Mouse (Mus musculus) embryonic facial prominence, embryonic 10.5 days (tissue): Measurements from ENCODE around the gene Fgfr2. TPM values are rescaled to one million over a fixed set of nuclear protein-coding genes. Genes with fewer than 3 reads are reported as not detected.

Experiments
- DNase-seq: peaks from one replicate; pipeline ENCODE4 v3.0.0-alpha.2; 2017; ENCODE audit warnings: low spot score
- H3K27ac ChIP-seq: fragments of 300-500 bp; sonication (generic); replicated peaks from 2 replicates; pipeline ENCODE4 v1.5.1; 2016; ENCODE audit warnings: mild to moderate bottlenecking
- H3K27me3 ChIP-seq: fragments of 300-500 bp; sonication (generic); replicated peaks from 2 replicates; pipeline ENCODE4 v1.6.1; 2016; ENCODE audit warnings: low read depth, mild to moderate bottlenecking; ENCODE audit not compliant: poor library complexity, severe bottlenecking
- H3K36me3 ChIP-seq: fragments of 300-500 bp; sonication (generic); replicated peaks from 2 replicates; pipeline ENCODE4 v1.6.1; 2016; ENCODE audit warnings: mild to moderate bottlenecking, moderate library complexity
- H3K4me1 ChIP-seq: fragments of 300-500 bp; sonication (generic); 2 replicates; pipeline ENCODE4 v1.6.1; 2016
- H3K4me3 ChIP-seq: fragments of 300-500 bp; sonication (generic); 2 replicates; pipeline ENCODE4 v1.5.1; 2016; ENCODE audit warnings: mild to moderate bottlenecking, moderate library complexity
- H3K9me3 ChIP-seq: fragments of 300-500 bp; sonication (generic); 2 replicates; pipeline ENCODE4 v1.6.1; 2016; ENCODE audit warnings: mild to moderate bottlenecking
- WGBS: fragments of 180-500 bp; shearing (Covaris S2); methylation state at CpG from one replicate; pipeline ENCODE4 v1.1.7; 2016; 5-methylcytosine and 5-hydroxymethylcytosine counted together
- polyA plus RNA-seq: library from polyadenylated mRNA; unstranded; fragments of >200 nt; fragmentation: Nextera tagmentation; extraction: Ambion mirVana; gene quantifications from 2 replicates; pipeline ENCODE4 v1.2.1, GENCODE M21; 2016

The Fgfr2 gene
- polyA plus RNA-seq, 1 experiment from 2014 or later, result 74.3 TPM

- WGBS, result 95% methylated on average over 1 of the region's 1 CpGs
- DNase-seq, result no peak
- H3K4me1 ChIP-seq, result peaks cover 33% of the 10 kb centered on the region
- H3K27me3 ChIP-seq, result 0 out of 2 replicates have a peak, but pooled peaks cover 4% of the 10 kb centered on the region
- no peaks in the 10 kb centered on the region for H3K36me3 ChIP-seq
- no peak overlapping the region for H3K4me3 ChIP-seq
- H3K27ac ChIP-seq, result no peak overlapping the region
- no peaks in the 10 kb centered on the region for H3K9me3 ChIP-seq
Observed at GRCm38 (mm10) chr7:132198806-132199205, 924.3 kb downstream of the Fgfr2 start.

- Histone ChIP-seq H3K4me3 (no peak overlapping the region), H3K9me3 (no peaks in the 10 kb centered on the region), H3K27ac (no peak overlapping the region), H3K36me3 (no peaks in the 10 kb centered on the region), H3K27me3 (0 out of 2 replicates have a peak, but pooled peaks cover 10% of the 10 kb centered on the region), H3K4me1 (peaks cover 24% of the 10 kb centered on the region)
- no peak for DNase-seq
- WGBS, result 38% methylated on average over 7 of the region's 7 CpGs
Observed at GRCm38 (mm10) chr7:132197817-132198475, 925.2 kb downstream of the Fgfr2 start.

- DNase-seq, result no peak
- Histone ChIP-seq H3K36me3 (no peaks in the 10 kb centered on the region), H3K27ac (no peak overlapping the region), H3K9me3 (no peaks in the 10 kb centered on the region), H3K27me3 (0 out of 2 replicates have a peak, but pooled peaks cover 17% of the 10 kb centered on the region), H3K4me1 (peaks cover 24% of the 10 kb centered on the region), H3K4me3 (no peak overlapping the region)
- 91% methylated on average over 1 of the region's 1 CpGs for WGBS
Observed at GRCm38 (mm10) chr7:132196581-132196980, 926.6 kb downstream of the Fgfr2 start.

GRCm38 (mm10) chr7:132193606-132194005 is 929.5 kb downstream of the Fgfr2 start:
- WGBS, result 98% methylated on average over 2 of the region's 2 CpGs
- no peaks in the 10 kb centered on the region for H3K9me3 ChIP-seq

GRCm38 (mm10) chr7:132187456-132187855 is 935.7 kb downstream of the Fgfr2 start:
- Histone ChIP-seq H3K27ac (peak overlapping the region; percentile 24; the same call in 1 of the 2 replicates), H3K36me3 (no peaks in the 10 kb centered on the region), H3K4me3 (0 out of 2 replicates have a peak overlapping the region, but pooled peaks have one; percentile 23), H3K27me3 (peaks cover 17% of the 10 kb centered on the region), H3K9me3 (no peaks in the 10 kb centered on the region), H3K4me1 (peaks cover 24% of the 10 kb centered on the region)
- DNase-seq, result peak; percentile 39
- WGBS, result 39% methylated on average over 3 of the region's 3 CpGs

More at GRCm38 (mm10) chr7:132193606-132194005, 929.5 kb downstream of the Fgfr2 start:
- H3K27me3 ChIP-seq, result peaks cover 27% of the 10 kb centered on the region
- no peak overlapping the region for H3K27ac ChIP-seq
- H3K4me3 ChIP-seq, result no peak overlapping the region
- no peaks in the 10 kb centered on the region for H3K36me3 ChIP-seq
- peaks cover 12% of the 10 kb centered on the region for H3K4me1 ChIP-seq
- DNase-seq, result no peak

- Histone ChIP-seq H3K4me3 (no peak overlapping the region), H3K9me3 (0 out of 2 replicates have a peak, but pooled peaks cover 3% of the 10 kb centered on the region), H3K36me3 (no peaks in the 10 kb centered on the region), H3K27me3 (no peaks in the 10 kb centered on the region; the same call in 1 of the 2 replicates), H3K27ac (no peak overlapping the region), H3K4me1 (peaks cover 24% of the 10 kb centered on the region)
- DNase-seq, result no peak
- 71% methylated on average over 5 of the region's 5 CpGs for WGBS
Observed at GRCm38 (mm10) chr7:132183892-132184404, 939.2 kb downstream of the Fgfr2 start.

- no peaks in the 10 kb centered on the region for H3K36me3 ChIP-seq
- peaks cover 9% of the 10 kb centered on the region for H3K4me1 ChIP-seq
- H3K9me3 ChIP-seq, result 0 out of 2 replicates have a peak, but pooled peaks cover 3% of the 10 kb centered on the region
- WGBS, result 92% methylated on average over 4 of the region's 4 CpGs
- H3K27ac ChIP-seq, result no peak overlapping the region
- H3K4me3 ChIP-seq, result no peak overlapping the region
- H3K27me3 ChIP-seq, result no peaks in the 10 kb centered on the region; the same call in 1 of the 2 replicates
- DNase-seq, result no peak
Observed at GRCm38 (mm10) chr7:132181586-132182198, 941.5 kb downstream of the Fgfr2 start.

- WGBS, result 91% methylated on average over 3 of the region's 3 CpGs
- H3K27me3 ChIP-seq, result no peaks in the 10 kb centered on the region; the same call in 1 of the 2 replicates
Observed at GRCm38 (mm10) chr7:132181042-132181441, 942.1 kb downstream of the Fgfr2 start.

GRCm38 (mm10) chr7:132179049-132179448 is 944.1 kb downstream of the Fgfr2 start:
- no peak overlapping the region for H3K27ac ChIP-seq
- no peak for DNase-seq
- 62% methylated on average over 1 of the region's 1 CpGs for WGBS
- 0 out of 2 replicates have a peak, but pooled peaks cover 3% of the 10 kb centered on the region for H3K9me3 ChIP-seq
- no peaks in the 10 kb centered on the region for H3K4me1 ChIP-seq
- no peaks in the 10 kb centered on the region for H3K36me3 ChIP-seq
- no peak overlapping the region for H3K4me3 ChIP-seq
- no peaks in the 10 kb centered on the region for H3K27me3 ChIP-seq

More at GRCm38 (mm10) chr7:132181042-132181441, 942.1 kb downstream of the Fgfr2 start:
- Histone ChIP-seq H3K9me3 (0 out of 2 replicates have a peak, but pooled peaks cover 3% of the 10 kb centered on the region), H3K27ac (no peak overlapping the region), H3K4me3 (no peak overlapping the region), H3K4me1 (peaks cover 2% of the 10 kb centered on the region), H3K36me3 (no peaks in the 10 kb centered on the region)
- DNase-seq, result no peak

GRCm38 (mm10) chr7:132174787-132175186 is 948.4 kb downstream of the Fgfr2 start:
- Histone ChIP-seq H3K27me3 (no peaks in the 10 kb centered on the region), H3K4me3 (no peak overlapping the region)
- WGBS, result 83% methylated on average over 5 of the region's 5 CpGs

GRCm38 (mm10) chr7:132174296-132174695 is 948.9 kb downstream of the Fgfr2 start:
- WGBS, result 83% methylated on average over 2 of the region's 2 CpGs
- no peak for DNase-seq
- Histone ChIP-seq H3K9me3 (no peaks in the 10 kb centered on the region), H3K4me1 (peaks cover 8% of the 10 kb centered on the region), H3K4me3 (no peak overlapping the region), H3K36me3 (no peaks in the 10 kb centered on the region), H3K27me3 (no peaks in the 10 kb centered on the region), H3K27ac (no peak overlapping the region)

More at GRCm38 (mm10) chr7:132174787-132175186, 948.4 kb downstream of the Fgfr2 start:
- no peaks in the 10 kb centered on the region for H3K9me3 ChIP-seq
- H3K36me3 ChIP-seq, result no peaks in the 10 kb centered on the region
- DNase-seq, result no peak
- peaks cover 3% of the 10 kb centered on the region for H3K4me1 ChIP-seq
- no peak overlapping the region for H3K27ac ChIP-seq

- H3K4me3 ChIP-seq, result no peak overlapping the region
- WGBS, result 75% methylated on average over 5 of the region's 5 CpGs
Observed at GRCm38 (mm10) chr7:132172220-132172619, 950.9 kb downstream of the Fgfr2 start.

More at GRCm38 (mm10) chr7:132172220-132172619, 950.9 kb downstream of the Fgfr2 start:
- Histone ChIP-seq H3K27ac (no peak overlapping the region), H3K36me3 (no peaks in the 10 kb centered on the region), H3K27me3 (no peaks in the 10 kb centered on the region; the same call in 1 of the 2 replicates), H3K4me1 (peaks cover 13% of the 10 kb centered on the region), H3K9me3 (no peaks in the 10 kb centered on the region)
- DNase-seq, result no peak
